Mouse (Mus musculus) stomach, postnatal 0 days (tissue): ENCODE measurements around the gene Grik1.

ENCODE experiments used
- CTCF ChIP-seq: IDR thresholded peaks from 2 replicates; pipeline ENCODE4 v1.5.1; 2016; ENCODE audit warnings: antibody characterized with exemption, low read depth, mild to moderate bottlenecking, moderate library complexity
- EP300 ChIP-seq: optimal IDR thresholded peaks from 2 replicates; pipeline ENCODE3; 2016; ENCODE audit warnings: antibody characterized with exemption

GRCm38 (mm10) chr16:88178813-88179212 lies 111.3 kb downstream of the Grik1 start:
- TF ChIP-seq CTCF (no peak), EP300 (no peak)
